Mouse (Mus musculus): ENCODE measurements around the gene Hadha. TPM values are rescaled to one million over a fixed set of nuclear protein-coding genes. Genes with fewer than 3 reads are reported as not detected.

The Hadha gene
- polyA plus RNA-seq, 1 experiment: 117 TPM

DNA sequence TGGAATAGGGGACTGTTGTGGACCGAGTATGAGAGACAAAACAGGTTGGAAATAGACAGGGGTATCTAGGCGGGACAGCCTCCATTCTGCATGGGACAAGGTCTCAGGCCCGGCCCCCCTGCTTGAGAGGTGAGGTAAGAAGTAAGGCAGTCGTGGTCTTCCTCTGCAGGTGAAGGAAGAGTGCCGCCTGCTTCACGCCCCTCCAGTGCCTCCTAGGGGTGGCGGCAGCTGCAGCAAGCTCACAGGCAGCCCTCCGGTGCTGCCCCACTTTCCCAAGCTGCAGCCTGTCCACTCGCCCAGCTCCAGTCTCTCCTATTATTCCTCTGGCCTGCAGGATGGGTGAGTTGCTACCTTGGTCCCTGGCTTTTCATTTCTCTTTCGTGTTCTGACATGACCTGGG lies 39.2 kb downstream of the Hadha start:
- no peak overlapping the region for H3K27ac ChIP-seq (ENCODE audit: insufficient read depth, low read depth, low read length)

DNA sequence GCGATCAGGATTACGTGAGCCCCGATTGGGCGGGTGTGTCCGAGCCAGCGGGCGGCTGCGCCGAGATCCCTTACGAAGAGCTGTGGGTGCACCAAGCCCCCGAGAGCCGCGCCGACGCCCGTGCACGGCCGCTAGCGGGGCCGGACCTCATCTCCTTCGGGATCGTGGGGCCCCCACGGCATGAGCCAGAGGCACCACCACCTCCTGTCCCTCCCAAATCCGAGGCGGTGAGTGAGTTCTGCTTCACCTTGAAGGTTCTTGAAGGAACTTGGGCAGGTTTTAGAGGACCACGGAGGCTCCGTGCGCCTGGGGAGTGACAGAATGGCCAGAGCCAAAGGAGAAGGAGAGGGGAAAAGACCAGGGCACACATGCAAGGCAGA lies 40.2 kb downstream of the Hadha start:
- TF ChIP-seq CTCF (IDR thresholded peaks at IDR 0.05; ENCODE audit: low read depth, low read length): no peak
- TF ChIP-seq POLR2A (IDR thresholded peaks at IDR 0.05; ENCODE audit: borderline replicate concordance, low read depth, low read length): no peak
- H3K4me1 ChIP-seq (ENCODE audit: control insufficient read depth, insufficient read depth, low read length): no peaks in the 10 kb centered on the region
- H3K4me3 ChIP-seq (ENCODE audit: insufficient read depth, low read length): peak overlapping the region; percentile 48
- no peak overlapping the region for H3K27ac ChIP-seq (ENCODE audit: insufficient read depth, low read depth, low read length)

More for the DNA sequence above, 39.2 kb downstream of the Hadha start:
- TF ChIP-seq POLR2A (IDR thresholded peaks at IDR 0.05; ENCODE audit: borderline replicate concordance, low read depth, low read length) (no peak), CTCF (IDR thresholded peaks at IDR 0.05; ENCODE audit: low read depth, low read length) (no peak)
- no peaks in the 10 kb centered on the region for H3K4me1 ChIP-seq (ENCODE audit: control insufficient read depth, insufficient read depth, low read length)
- H3K4me3 ChIP-seq (ENCODE audit: insufficient read depth, low read length): no peak overlapping the region

- H3K27ac ChIP-seq (ENCODE audit: insufficient read depth, low read depth, low read length): no peak overlapping the region
- H3K4me3 ChIP-seq (ENCODE audit: insufficient read depth, low read length): peak overlapping the region; percentile 48
- TF ChIP-seq CTCF (IDR thresholded peaks at IDR 0.05; ENCODE audit: low read depth, low read length) (peak; percentile 46), POLR2A (IDR thresholded peaks at IDR 0.05; ENCODE audit: borderline replicate concordance, low read depth, low read length) (no peak)
- no peaks in the 10 kb centered on the region for H3K4me1 ChIP-seq (ENCODE audit: control insufficient read depth, insufficient read depth, low read length)
Observed at GRCm38 (mm10) chr5:30113881-30114760, 40.8 kb downstream of the Hadha start.

- H3K27ac ChIP-seq (ENCODE audit: insufficient read depth, low read depth, low read length): no peak overlapping the region
- H3K4me3 ChIP-seq (ENCODE audit: insufficient read depth, low read length): no peak overlapping the region
- TF ChIP-seq CTCF (IDR thresholded peaks at IDR 0.05; ENCODE audit: low read depth, low read length): 0 out of 2 replicates have a peak, but pooled peaks have one; percentile 24
- TF ChIP-seq POLR2A (IDR thresholded peaks at IDR 0.05; ENCODE audit: borderline replicate concordance, low read depth, low read length): no peak
- no peaks in the 10 kb centered on the region for H3K4me1 ChIP-seq (ENCODE audit: control insufficient read depth, insufficient read depth, low read length)
Observed at GRCm38 (mm10) chr5:30112533-30113068, 42.4 kb downstream of the Hadha start.

GRCm38 (mm10) chr5:30111771-30112170 lies 43.2 kb downstream of the Hadha start:
- Histone ChIP-seq H3K4me3 (ENCODE audit: insufficient read depth, low read length) (no peak overlapping the region), H3K27ac (ENCODE audit: insufficient read depth, low read depth, low read length) (no peak overlapping the region), H3K4me1 (ENCODE audit: control insufficient read depth, insufficient read depth, low read length) (no peaks in the 10 kb centered on the region)
- TF ChIP-seq POLR2A (IDR thresholded peaks at IDR 0.05; ENCODE audit: borderline replicate concordance, low read depth, low read length): no peak
- no peak for TF ChIP-seq CTCF (IDR thresholded peaks at IDR 0.05; ENCODE audit: low read depth, low read length)

DNA sequence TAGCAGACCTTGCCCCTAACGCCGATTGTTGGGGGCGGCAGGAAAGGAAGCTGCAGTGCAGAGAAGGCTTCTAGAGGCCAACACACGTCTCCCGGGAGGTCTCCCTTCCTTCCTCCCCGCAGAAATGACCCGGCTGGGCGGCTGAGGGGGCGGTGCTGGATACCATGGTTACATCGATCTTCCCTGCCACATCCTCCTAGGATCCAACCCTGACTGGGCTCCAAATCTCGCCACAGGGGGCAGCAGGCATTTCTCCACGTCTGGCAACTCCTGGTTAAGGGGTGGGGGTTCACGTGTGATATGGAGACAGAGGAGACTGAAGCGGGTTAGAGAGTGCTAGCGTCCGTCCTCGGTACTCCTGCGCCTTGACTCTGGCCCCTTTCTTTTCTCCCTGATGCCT lies 43.8 kb downstream of the Hadha start:
- no peak for TF ChIP-seq POLR2A (IDR thresholded peaks at IDR 0.05; ENCODE audit: borderline replicate concordance, low read depth, low read length)
- no peak for TF ChIP-seq CTCF (IDR thresholded peaks at IDR 0.05; ENCODE audit: low read depth, low read length)
- H3K27ac ChIP-seq (ENCODE audit: insufficient read depth, low read depth, low read length): no peak overlapping the region
- H3K4me3 ChIP-seq (ENCODE audit: insufficient read depth, low read length): no peak overlapping the region
- H3K4me1 ChIP-seq (ENCODE audit: control insufficient read depth, insufficient read depth, low read length): no peaks in the 10 kb centered on the region

DNA sequence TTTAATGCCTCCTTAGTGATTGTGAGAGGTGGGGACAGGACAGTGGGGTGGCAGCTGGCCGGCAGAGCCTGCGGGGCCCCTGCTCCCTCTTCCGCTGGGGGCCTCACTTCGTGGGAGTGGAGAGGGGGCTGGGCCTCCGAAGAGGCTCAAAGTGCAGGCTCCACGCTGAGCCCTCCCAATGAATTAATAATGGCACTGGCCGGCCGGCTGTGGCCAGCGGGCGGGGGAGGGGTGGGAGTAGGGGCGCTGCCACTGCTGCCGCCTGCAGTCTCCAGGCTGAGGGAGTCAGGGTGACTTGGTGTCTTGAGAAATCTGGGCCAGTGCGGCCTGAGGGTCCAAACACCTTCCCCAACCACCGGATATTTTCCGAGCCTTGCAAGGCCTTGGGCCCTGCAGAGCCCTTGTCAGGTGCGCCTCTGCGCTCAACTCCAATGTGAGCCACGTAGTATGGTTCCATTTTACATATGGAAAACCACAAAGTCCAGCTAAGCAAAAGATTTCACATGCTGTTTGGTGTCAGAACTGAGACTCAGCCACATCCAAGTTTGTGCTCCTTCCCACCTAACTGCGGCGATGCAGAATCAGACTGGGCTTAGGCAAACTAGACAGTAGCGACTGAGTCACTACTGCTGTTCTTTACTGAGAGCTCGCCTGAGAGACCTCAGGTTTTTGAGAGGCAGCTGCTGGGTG lies 44.4 kb downstream of the Hadha start:
- Histone ChIP-seq H3K27ac (ENCODE audit: insufficient read depth, low read depth, low read length) (no peak overlapping the region), H3K4me1 (ENCODE audit: control insufficient read depth, insufficient read depth, low read length) (no peaks in the 10 kb centered on the region), H3K4me3 (ENCODE audit: insufficient read depth, low read length) (no peak overlapping the region)
- no peak for TF ChIP-seq POLR2A (IDR thresholded peaks at IDR 0.05; ENCODE audit: borderline replicate concordance, low read depth, low read length)

GRCm38 (mm10) chr5:30109899-30110298 lies 45.1 kb downstream of the Hadha start:
- no peak overlapping the region for H3K27ac ChIP-seq (ENCODE audit: insufficient read depth, low read depth, low read length)
- H3K4me1 ChIP-seq (ENCODE audit: control insufficient read depth, insufficient read depth, low read length): no peaks in the 10 kb centered on the region
- no peak overlapping the region for H3K4me3 ChIP-seq (ENCODE audit: insufficient read depth, low read length)
- TF ChIP-seq CTCF (IDR thresholded peaks at IDR 0.05; ENCODE audit: low read depth, low read length) (no peak), POLR2A (IDR thresholded peaks at IDR 0.05; ENCODE audit: borderline replicate concordance, low read depth, low read length) (no peak)

DNA sequence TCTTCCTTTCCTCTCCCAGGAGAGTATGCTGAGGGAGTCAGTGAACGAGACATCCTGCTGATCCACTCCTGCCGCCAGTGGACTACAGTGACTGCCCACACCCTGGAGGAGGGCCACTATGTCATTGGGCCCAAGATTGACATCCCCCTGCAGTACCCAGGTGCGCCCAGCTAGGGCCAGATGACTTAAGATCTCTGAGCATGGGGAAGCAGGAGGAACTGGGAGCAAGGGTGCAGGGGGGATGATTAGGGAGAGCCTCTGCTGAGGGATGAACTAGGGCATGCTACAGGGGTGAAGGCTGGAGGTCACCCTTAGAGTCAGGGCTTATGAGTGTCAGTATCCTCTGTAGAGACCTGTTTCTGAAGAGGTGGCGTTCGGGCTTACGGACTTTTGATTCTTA lies 46.7 kb downstream of the Hadha start:
- Histone ChIP-seq H3K4me1 (ENCODE audit: control insufficient read depth, insufficient read depth, low read length) (no peaks in the 10 kb centered on the region), H3K27ac (ENCODE audit: insufficient read depth, low read depth, low read length) (no peak overlapping the region), H3K4me3 (ENCODE audit: insufficient read depth, low read length) (no peak overlapping the region)
- TF ChIP-seq CTCF (IDR thresholded peaks at IDR 0.05; ENCODE audit: low read depth, low read length) (no peak), POLR2A (IDR thresholded peaks at IDR 0.05; ENCODE audit: borderline replicate concordance, low read depth, low read length) (no peak)

DNA sequence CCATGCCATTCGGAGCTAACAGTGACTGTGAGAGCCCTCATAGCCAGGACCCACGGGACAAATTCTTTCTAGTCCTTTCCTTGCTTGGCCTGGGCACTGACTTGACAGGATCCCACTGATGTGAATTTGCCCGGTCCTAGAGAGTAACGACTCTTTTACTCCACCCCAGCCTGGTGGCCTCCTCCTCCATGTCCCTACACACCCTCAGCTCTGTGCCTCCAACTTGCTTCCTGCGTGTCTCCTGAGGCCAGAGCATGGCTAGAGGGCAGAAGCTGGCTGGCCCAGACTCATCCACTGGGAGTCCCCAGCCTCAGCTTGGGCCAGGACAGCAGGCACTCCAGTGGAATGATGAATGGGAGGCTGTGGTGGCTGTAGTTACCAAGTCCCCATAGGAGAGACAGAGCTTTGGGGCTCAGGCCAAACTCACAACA lies 47.3 kb downstream of the Hadha start:
- H3K4me1 ChIP-seq (ENCODE audit: control insufficient read depth, insufficient read depth, low read length): no peaks in the 10 kb centered on the region
- no peak overlapping the region for H3K4me3 ChIP-seq (ENCODE audit: insufficient read depth, low read length)
- TF ChIP-seq POLR2A (IDR thresholded peaks at IDR 0.05; ENCODE audit: borderline replicate concordance, low read depth, low read length): no peak
- TF ChIP-seq CTCF (IDR thresholded peaks at IDR 0.05; ENCODE audit: low read depth, low read length): no peak

More for the DNA sequence above, 47.3 kb downstream of the Hadha start:
- no peak overlapping the region for H3K27ac ChIP-seq (ENCODE audit: insufficient read depth, low read depth, low read length)

Measured in bone marrow macrophage, adult 2 months (primary cell).